Mouse (Mus musculus) heart, postnatal 36 days (tissue): ENCODE data around the gene Amh. TPM values are rescaled to one million over a fixed set of nuclear protein-coding genes. Genes with fewer than 3 reads are reported as not detected.
"Not testable (repeated sequence)": the region's sequence is repeated elsewhere in the genome, so short reads cannot be mapped to it uniquely, and the experiment has no call there.

Source experiments
- DNase-seq, 2 experiments: peaks; one replicate each; pipeline ENCODE4 v3.0.0; 2021 to 2022
- intact Hi-C: fragments of 180-260 bp; cut with DNase I; formaldehyde crosslinking; loops from one replicate; pipeline ENCODE4 v1.15.1; 2025
- total RNA-seq, 2 experiments: library from RNA; stranded (reverse); gene quantifications; 2 replicates each; pipeline ENCODE4 v1.2.3; 2021

Gene Amh
- total RNA-seq, 2 experiments from 2014 or later: 0.22 to 0.53 TPM

DNA sequence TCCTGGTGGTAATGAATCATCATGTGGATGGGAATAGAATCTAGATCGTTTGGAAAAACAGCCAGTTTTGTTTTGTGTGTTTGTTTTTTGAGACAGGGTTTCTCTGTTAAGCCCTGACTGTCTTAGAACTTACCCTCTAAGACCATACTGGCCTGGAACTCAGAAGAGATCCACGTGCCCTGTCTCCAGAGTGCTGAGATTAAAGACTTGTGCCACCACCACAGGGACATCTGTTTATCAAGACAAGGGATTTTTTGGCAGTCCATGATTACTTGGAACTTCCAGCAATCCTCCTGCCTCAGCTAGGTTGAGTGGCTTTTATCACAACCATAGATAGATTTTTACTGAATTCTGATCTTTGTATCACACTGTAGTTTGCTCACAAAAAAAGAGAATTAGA, 19.8 kb downstream of the Amh start:
- no peak for DNase-seq
- intact Hi-C loops: loop anchor here (5.0 kb wide), 1 partner anchor 172 kb away; no protein-coding TSS in a partner anchor

DNA sequence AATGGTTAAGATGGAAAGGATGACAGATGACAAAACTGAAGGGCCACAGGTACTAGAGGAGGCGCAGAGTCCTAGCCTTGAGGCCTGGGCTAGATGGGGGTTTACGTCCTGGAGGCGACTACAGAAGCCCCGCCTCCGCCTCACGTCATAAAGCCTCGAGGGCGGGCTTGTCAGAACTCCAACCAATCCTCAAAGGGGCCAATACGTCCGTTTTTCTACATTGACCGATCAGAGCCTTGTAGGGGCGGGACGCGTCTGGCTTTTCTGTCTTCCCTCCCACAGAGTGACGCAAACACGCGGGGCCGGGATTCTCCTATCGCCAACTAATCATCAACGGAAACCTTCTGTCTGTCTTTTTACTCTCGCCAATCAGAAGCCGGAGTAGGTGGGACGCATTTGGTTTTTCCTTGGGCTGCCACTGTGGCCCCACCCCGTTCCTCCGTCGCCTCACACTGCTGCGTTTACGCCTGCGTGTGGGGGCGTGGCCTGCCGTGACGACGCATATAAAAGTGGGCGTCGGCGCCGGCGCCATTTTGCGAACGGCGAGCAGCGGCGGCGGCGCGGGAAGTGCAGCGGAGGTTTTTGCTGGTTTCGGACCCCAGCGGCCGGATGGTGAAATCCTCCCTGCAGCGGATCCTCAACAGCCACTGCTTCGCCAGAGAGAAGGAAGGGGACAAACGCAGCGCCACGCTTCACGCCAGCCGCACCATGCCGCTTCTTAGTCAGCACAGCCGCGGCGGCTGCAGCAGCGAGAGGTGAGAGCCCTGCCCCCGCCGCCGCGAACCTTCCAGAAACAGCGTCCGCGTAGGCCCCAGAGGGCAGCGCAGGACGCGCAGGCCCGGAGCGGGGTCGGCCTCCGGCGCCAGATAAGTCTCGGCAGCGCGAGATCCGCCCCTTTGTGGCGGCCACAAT, 21.4 kb downstream of the Amh start, which contains the start of gene Oaz1:
Gene Oaz1, plus strand, starts transcription at position 506 of the 912 bp plus-strand sequence.
- intact Hi-C loops: loop anchor here (2.0 to 5.0 kb wide), 2 partner anchors 26 to 171 kb away; no protein-coding TSS in a partner anchor
- DNase-seq: peak; percentile 98

DNA sequence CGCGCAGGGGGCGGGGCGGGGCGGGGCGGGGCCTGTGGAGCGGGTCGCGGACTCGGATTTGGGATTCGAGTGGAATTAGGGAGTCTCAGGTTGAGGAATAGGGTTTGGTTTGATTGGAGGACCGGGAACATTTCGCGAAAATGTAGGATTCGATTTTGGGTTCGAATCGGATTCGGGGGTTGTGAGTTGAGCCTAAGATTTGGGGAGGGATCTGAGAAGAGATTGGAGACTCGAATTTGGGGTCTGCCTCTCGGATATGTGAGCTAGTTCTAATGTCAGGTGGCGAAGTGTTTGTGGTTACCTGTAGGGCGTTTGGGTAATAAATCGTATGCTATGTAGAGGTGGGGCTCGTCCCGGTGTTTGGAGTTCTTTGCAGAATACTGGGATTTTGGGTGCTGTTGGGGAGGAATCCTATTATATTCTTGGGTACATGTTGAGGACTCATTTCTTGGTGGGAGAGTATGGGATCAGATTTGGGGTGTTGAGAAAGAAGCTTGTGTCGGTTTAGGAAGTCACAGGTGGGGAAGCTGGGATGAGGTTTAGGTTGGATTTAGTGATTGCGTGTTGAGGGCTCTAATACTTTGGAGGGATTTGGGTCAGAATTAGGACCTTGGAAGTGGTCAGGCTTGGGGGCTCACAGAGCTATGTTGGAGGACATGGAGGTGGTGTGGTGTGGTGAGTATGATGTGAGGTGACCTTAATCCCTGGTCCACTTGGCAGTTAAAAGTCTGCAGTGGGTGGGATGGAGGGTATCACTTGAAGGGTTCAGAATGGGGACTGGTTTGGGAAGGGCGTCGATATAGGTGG, 22.2 kb downstream of the Amh start:
- DNase-seq: no peak
- intact Hi-C loops: loop anchor here (2.0 to 5.0 kb wide), 2 partner anchors 26 to 170 kb away; no protein-coding TSS in a partner anchor

DNA sequence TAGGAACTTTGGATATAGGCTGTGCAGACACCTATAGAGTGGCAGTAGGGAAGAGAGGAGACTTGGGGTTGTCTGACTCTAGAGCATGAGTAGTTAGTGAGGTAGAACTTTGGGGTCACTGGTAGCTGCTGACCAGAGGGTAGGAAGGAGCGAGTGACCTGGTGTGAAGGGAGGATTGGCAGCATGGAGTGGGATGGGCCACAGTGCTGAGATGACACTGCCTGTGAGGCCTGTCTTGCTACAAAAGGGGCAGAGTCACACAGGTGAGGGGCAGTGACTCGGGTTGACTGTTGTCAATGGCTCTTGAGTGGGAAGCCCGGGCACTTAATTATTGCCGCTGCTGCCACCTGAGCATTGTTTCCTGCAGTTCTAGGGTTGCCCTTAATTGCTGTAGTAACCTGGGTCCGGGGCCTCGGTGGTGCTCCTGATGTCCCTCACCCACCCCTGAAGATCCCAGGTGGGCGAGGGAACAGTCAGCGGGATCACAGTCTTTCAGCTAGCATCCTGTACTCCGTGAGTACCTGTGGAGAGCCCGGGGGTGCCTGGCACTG, 22.9 kb downstream of the Amh start:
- DNase-seq: no peak
- intact Hi-C loops: loop anchor here (2.0 to 5.0 kb wide), 2 partner anchors 27 to 169 kb away; no protein-coding TSS in a partner anchor

DNA sequence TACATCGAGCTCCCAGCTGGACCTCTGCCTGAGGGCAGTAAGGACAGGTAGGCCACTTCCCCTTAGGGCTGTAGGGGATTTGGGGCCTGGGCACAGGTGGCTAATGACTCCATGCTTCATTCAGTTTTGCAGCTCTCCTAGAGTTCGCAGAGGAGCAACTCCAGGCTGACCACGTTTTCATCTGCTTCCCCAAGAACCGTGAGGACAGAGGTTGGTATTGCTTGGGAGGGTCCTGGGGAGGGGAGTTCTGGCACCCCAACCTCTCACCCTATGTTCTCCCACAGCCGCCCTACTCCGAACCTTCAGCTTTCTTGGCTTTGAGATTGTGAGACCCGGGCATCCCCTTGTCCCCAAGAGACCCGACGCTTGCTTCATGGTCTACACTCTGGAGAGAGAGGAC, 23.5 kb downstream of the Amh start:
- intact Hi-C loops: loop anchor here (5.0 kb wide), 1 partner anchor 169 kb away; no protein-coding TSS in a partner anchor
- DNase-seq: not testable (repeated sequence)

DNA sequence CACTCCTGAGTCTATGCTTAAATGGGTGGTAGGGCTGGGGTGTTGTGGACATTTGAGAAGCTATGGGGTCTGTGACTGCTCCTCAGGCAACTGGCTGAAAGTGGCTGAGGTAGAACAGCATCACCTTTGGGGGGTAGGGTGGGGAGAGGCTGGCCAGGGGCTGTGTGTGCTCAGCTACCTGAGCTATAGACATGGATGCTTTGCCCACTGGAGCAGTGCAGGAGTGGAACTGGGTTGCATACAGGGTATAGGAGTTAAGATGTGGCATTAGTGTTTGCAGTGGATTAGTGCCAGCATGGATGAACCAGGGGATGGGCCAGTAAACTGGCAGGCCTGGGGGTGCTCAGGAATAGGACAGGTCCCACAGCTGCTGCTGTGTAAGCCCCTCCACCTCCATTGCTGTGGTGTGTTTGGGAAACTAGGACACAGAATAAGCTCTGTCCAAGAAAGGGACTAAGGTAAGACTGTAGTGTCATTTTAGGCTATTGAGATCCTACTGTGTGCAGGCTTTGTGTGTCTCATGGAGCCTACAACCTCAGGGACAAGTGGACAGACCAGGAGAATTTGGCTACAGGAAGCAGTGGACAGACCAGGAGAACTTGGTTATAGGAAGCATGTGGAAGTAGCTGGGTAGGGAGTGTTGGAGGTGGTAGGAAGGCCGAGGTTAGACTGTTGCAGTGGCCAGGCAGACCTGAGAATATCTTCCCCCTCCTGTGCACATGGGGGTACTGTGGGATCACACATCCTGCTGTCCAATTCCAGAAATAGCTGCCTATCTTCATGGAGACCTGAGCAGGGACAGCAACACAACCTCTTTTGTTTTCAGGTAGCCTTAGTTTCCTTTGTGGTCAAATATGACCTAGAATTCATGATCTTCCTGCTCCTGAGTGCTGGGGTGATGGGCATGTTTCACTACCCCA, 24.6 kb downstream of the Amh start:
- DNase-seq: no peak
- intact Hi-C loops: loop anchor here (2.0 to 5.0 kb wide), 2 partner anchors 23 to 168 kb away; no protein-coding TSS in a partner anchor

DNA sequence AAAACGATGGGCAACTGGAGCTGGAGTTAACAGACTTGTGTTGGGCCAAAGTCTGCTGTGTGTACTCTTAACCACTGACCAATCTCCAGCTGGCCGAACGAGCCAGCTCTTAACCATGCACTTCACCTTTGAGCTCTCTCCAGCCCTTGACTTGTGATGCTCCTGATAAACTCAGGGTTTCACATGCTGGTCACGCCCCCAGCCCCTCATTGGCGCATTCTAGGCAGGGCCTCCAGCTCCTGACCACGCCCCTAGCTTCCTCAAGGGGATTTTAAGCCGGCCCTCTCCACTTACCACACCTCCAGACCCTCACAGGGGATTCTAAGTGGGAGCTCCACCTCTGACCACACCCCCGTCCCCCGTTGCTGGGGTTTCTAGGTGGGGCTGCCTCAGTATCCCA, 26.1 kb downstream of the Amh start:
- DNase-seq: peak in 1 of 2 experiments; percentile 29
- intact Hi-C loops: loop anchor here (2.0 kb wide), 1 partner anchor 22 kb away; no protein-coding TSS in a partner anchor

DNA sequence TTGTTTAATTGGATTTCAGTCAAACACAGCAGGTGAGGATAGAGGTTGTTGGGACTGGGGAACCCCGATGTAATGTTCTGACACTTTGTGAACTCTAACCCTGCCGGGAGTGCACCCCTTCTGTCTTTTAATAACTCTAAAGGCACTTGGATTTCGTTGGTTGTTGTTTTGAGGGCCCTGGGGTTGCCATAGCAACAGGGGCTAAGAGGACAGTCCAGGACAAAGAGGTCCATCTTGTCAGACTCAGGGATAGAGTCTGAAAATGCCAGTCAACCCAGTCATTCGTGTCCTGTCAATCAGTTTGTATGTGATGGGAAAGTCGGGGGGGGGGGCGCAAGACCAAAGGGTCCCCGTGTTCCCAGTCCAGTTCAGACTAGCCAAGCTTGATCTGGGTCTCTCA, 27.8 kb downstream of the Amh start:
- no peak for DNase-seq
- intact Hi-C loops: no loop called here

DNA sequence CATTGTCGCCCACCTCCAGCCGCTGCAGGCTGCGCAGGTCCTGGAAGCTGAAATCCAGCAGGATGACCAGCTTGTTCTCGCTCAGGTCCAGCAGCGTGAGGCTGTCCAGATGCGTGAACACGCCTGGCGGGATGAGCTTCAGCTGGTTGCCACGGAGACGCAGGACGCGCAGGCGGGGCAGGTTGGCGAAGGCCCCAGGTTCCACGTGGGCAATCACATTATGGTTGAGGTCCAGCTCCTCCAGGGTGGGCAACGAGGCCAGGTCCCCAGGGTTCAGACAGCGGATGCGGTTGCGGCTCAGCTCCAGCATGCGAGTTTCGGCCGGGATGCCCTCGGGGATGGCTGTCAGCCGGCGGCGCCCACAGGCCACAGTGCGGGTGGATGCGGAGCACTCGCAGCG, 30.6 kb downstream of the Amh start:
- no peak for DNase-seq
- intact Hi-C loops: no loop called here

DNA sequence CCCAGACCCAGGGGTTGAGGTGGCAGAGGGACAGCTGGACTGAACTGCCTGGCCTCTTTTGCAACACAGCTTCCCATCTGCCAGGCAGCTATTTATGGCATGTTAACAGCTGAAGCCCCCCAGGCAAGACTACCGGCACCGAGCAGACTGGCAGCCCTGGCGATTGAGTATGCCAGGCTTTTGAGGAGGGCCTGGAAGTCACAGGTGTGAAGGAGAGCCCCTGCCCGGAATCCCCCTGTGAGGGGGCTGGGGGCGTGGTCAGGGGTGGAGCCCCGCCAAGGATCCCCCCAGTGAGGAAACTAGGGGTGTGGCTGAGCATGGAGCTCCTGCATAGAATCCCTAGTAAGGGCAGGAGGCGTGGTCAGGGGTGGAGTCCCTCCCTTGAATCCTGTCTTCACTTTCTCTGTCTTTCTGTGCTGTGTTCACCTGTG, 31.9 kb downstream of the Amh start:
- intact Hi-C loops: no loop called here
- no peak for DNase-seq

DNA sequence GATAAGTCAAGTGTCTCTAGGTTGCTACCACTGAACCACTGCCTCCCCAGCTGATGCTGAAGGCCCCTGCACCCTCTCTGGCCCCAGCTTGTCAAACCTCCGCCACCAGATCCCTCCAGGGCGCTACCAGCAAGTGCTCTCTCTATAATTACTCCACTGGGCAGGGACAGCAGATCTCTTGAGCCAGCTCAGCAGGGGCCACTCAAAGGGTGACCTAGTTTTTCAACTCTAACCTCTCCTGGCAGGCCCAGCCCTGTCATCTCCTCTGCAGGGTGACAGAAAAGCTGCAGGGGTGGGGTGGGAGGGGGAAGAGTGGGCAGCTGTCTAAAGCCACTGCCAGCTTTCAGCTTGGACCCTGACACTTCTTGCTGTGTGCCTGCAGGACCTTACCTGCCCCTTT, 32.8 kb downstream of the Amh start:
- peak in 1 of 2 experiments; percentile 33 for DNase-seq

DNA sequence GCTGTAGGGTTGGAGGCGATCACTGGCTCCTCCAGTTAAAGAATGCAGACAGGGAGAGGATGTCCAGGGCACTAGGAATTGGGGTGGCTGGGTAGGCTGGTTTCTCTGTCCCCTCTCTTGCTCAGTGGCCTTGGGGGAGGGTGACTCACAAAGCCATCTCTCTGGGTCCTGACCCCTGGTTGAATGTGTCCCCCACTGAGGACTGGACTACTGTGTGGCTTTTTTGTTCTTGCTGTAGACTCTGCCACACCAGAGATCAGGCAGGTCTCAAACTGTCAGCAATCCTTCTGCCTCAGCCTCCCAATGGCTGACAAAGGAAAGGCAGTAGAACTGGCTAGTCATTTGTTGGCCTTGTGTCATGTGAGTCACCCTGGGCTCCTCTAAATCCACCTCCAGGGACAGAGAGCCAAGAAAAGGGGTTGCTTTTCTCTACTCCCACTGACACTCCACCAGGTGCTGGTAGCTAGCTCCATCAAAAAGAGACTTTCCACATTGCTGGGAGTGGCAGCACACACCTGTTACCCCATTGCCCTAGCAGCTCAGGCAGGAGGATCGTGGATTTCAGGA, 33.4 kb downstream of the Amh start:
- DNase-seq: no peak
- intact Hi-C loops: no loop called here

More for the DNA sequence above, 32.8 kb downstream of the Amh start:
- intact Hi-C loops: no loop called here

DNA sequence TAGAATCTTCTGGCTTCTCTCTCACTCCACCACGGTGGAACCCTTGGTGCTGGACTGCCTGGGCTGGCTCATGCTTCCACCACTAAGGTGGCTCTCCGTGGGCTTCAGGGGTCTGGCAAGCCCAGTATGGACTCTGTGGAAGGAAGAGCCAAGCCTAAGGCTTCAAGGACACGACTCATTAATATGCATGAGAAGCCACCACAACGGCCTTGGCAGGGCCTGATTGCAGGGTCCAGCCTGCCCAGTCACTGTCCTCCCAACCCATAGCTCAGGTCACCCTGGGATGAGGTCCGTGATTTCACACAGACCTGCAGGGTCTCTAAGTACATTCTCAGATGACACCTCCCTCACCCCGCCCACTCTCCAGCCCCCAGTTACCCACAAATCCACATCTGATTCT, 34.8 kb downstream of the Amh start:
- intact Hi-C loops: no loop called here
- no peak for DNase-seq

DNA sequence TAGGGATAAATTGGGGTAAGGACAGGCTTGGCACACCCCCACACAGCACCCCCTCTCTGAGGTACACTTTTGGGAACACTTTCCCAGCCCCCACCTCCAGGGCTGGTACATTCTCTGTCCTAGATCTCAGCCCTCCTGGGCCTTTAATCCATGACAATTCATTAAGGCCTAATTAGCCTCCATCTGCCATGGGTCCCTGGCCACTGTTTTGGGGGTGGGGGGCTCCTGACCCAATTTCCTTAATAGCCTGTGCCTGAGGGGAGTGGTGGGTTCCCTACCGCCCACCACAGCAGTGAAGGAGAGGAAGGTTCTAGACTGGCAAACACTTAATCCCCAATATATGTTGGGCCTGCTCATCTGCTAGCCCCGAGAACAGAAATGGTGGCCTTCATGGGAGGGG, 36.6 kb downstream of the Amh start:
- intact Hi-C loops: no loop called here
- no peak for DNase-seq

DNA sequence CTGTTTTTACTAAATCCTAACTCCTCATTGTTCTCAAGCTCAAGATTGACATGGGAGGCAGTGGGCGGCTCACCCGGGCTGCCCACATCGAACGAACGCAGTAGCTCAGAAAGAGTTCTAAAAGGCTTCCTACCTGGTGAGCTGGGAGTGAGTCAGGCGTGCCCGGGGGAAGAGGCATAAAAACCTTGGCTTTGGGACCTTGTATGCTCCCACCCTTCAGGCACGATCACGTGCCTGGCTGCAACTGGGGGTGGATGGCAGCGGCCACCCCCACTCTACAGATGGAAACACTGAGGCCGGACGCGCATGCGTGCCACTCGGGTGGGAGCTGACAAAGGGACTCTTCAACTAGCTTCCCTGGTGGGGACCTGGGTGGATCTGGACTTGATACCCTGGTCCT, 37.3 kb downstream of the Amh start:
- intact Hi-C loops: no loop called here

DNA sequence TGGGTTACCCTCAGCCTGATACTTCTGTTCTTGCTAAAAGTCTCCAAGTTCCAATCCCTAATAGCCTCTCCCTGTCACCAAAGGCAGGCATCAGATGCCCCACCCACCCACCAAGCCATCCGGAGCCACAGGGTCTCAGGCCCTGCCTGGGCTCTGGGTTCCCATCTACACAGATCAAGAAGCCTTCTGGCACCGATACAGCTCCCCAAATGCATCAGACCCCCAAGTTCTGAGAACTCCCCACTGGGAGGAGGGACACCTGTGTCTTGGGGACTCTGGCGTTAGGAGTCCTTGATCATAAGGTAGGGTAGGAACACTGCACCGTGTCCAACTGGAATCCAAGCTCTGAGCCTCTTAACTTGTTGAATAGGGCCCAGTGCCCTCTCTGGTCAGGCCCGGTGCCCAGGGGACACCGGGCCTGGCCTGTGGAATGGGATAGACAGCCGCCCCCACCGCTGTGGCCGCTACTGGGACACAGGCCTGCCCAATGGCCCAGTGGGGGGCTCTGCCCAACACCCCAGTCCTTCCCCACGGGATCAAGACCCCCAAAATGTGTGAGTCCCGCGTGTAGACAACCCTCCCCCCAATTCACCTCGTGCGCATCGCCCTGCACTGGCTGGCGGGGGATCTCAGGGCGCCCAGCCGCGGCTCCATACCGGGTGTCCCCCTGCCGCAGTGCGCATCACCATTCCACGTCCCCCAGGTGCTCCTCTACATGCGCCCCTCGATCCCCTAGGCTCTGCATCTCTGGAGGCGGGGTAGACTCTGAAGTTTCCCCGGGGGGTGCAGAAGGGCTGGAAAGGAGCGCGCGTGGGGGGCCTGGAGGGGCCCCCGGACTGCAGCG, 38.3 kb downstream of the Amh start:
- no peak for DNase-seq
- intact Hi-C loops: no loop called here

More for the DNA sequence above, 37.3 kb downstream of the Amh start:
- no peak for DNase-seq

DNA sequence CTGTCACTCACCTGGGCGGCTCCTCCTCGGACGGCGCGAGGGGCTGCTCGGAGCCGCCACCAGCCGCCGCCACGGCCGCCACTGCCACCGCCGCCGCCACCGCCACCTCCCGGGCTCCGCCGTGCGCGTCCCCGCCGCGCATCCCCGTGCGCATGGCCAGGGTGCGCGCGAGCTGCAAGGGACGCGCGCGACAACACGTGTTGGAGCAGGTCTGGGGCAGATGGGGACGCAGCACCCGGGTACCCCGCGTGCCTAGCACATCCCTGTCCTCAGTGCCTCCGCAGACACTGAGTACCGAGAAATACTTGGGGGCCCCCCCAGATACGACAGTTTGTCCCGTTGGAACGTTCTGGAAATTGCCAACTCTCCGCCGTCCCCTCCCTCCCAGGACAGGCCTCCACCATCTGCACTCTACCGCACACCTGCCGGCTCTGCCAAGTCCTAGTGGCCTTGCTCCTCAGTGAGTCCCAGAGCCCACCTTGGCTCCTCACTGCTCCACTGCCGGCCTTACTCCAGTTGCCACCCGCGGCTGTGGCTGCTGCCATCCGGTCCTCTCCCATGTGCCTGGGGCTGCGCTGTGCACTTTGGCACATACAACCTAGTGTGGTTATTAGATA, 39.0 kb downstream of the Amh start, which contains the start of gene Lingo3:
Gene Lingo3, minus strand, starts transcription at position 109 of the 617 bp plus-strand sequence.
- DNase-seq: no peak
- intact Hi-C loops: no loop called here
